Mouse (Mus musculus): ENCODE data around the gene Spry1. TPM values are rescaled to one million over a fixed set of nuclear protein-coding genes. Genes with fewer than 3 reads are reported as not detected.

Spry1 gene
- total and polyA plus RNA-seq, 3 experiments = not detected

DNA sequence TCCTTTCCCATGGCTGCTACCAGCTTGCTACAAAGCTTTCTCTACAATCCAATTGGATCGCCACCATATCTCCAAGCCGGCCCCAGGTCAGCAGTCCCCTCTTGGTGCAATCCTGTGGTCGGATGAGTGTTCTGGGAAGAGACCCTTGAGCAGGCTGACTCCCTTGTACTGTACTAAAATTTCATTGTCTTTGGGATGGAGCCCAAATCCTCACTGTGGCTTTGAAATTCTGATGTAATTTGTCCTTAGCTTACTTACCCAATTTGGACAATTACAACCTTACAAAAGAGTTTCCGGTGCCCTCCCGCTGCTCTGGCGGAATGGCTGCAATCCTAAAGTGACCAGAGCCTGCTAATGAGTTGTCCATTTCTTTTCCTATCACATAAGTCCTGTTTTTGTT lies 7.5 kb upstream of the Spry1 start:
- H3K4me2 ChIP-seq (ENCODE audit: insufficient read depth, low read depth, poor library complexity, severe bottlenecking) = no peak overlapping the region
- H3K79me2 ChIP-seq (replicated peaks; ENCODE audit: control insufficient read depth, extremely low read depth, insufficient read depth, poor library complexity, severe bottlenecking) = no peaks in the 10 kb centered on the region
- H3K27me3 ChIP-seq (replicated peaks) = no peaks in the 10 kb centered on the region
- TF ChIP-seq ZKSCAN1 (IDR thresholded peaks at IDR 0.05; ENCODE audit: borderline replicate concordance, low read depth, low read length) = no peak
- no peak for TF ChIP-seq JUND (conservative IDR thresholded peaks at IDR 0.05; ENCODE audit: low read depth, low read length)
- no peak for TF ChIP-seq MXI1 (IDR thresholded peaks at IDR 0.05; ENCODE audit: low read depth, low read length)
- no peak for TF ChIP-seq E2F4 (IDR thresholded peaks at IDR 0.05; ENCODE audit: insufficient replicate concordance, low read depth, low read length)
- TF ChIP-seq BHLHE40 (IDR thresholded peaks at IDR 0.05; ENCODE audit: low read depth, low read length) = no peak
- TF ChIP-seq CHD1 (IDR thresholded peaks at IDR 0.05; ENCODE audit: low read depth, low read length) = no peak
- no peak for TF ChIP-seq ZNF384 (IDR thresholded peaks at IDR 0.05; ENCODE audit: low read depth, low read length)
- TF ChIP-seq HCFC1 (IDR thresholded peaks at IDR 0.05; ENCODE audit: low read depth, low read length) = no peak
- no peak for TF ChIP-seq MAZ (IDR thresholded peaks at IDR 0.05; ENCODE audit: low read depth, low read length)
- TF ChIP-seq IRF4 (IDR thresholded peaks at IDR 0.05; ENCODE audit: low read depth, low read length) = no peak
- TF ChIP-seq SIN3A (IDR thresholded peaks at IDR 0.05; ENCODE audit: low read length) = no peak
- TF ChIP-seq ZC3H11A (IDR thresholded peaks at IDR 0.05; ENCODE audit: low read depth, low read length) = no peak
- H3K4me3 ChIP-seq (replicated peaks in 1 of 3; ENCODE audit: low read depth in 2 of 3, low read length in 2 of 3, poor library complexity in 1 of 3) = no peak overlapping the region
- no peak for DNase-seq (ENCODE audit: extremely low read depth)
- no peak overlapping the region for H3K27ac ChIP-seq (ENCODE audit: insufficient read depth, low read depth)
- in situ Hi-C loops (cut with MboI; ENCODE audit: low pct_ligation_motif_present, low pct_unique_long_range_greater_than_20kb, low sequenced_read_pairs) (no loop called here), dilution Hi-C loops (cut with MboI; ENCODE audit: extremely low pct_ligation_motif_present, extremely low pct_unique_long_range_greater_than_20kb, low sequenced_read_pairs) (no loop called here)
- H3K9me3 ChIP-seq (replicated peaks; ENCODE audit: low read length) = no peaks in the 10 kb centered on the region
- no peak overlapping the region for H3K9ac ChIP-seq (ENCODE audit: insufficient read depth, low read depth)
- no peaks in the 10 kb centered on the region for H3K36me3 ChIP-seq (replicated peaks in 1 of 2; ENCODE audit: control insufficient read depth in 1 of 2, insufficient read depth in 1 of 2, low read length in 1 of 2)
- no peaks in the 10 kb centered on the region for H3K4me1 ChIP-seq (ENCODE audit: control insufficient read depth in 1 of 2, insufficient read depth in 2 of 2)

DNA sequence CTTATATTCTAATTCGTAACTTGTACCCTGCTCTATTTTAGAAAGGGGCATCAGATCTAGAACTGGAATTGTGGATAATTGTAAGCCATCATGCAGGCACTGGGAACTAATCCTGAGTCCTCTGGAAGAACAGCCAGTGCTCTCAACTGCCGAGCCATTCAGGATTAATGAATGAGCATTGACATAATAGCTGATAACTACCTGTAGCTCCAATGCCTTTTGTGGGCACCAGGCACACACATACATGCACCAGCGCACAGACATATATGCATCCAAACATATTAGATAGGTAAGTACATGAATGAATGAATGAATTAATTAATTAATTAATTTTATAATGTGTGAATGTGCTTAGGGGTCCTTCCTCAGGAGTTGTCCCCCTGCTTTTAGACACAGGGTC lies 7.0 kb upstream of the Spry1 start:
- dilution Hi-C loops (cut with MboI; ENCODE audit: extremely low pct_ligation_motif_present, extremely low pct_unique_long_range_greater_than_20kb, low sequenced_read_pairs) = no loop called here

More for the DNA sequence above, 7.0 kb upstream of the Spry1 start:
- H3K4me3 ChIP-seq (replicated peaks in 1 of 3; ENCODE audit: low read depth in 2 of 3, low read length in 2 of 3, poor library complexity in 1 of 3) = no peak overlapping the region
- DNase-seq (ENCODE audit: extremely low read depth) = no peak
- in situ Hi-C loops (cut with MboI; ENCODE audit: low pct_ligation_motif_present, low pct_unique_long_range_greater_than_20kb, low sequenced_read_pairs) = no loop called here
- H3K4me2 ChIP-seq (ENCODE audit: insufficient read depth, low read depth, poor library complexity, severe bottlenecking) = no peak overlapping the region
- H3K79me2 ChIP-seq (replicated peaks; ENCODE audit: control insufficient read depth, extremely low read depth, insufficient read depth, poor library complexity, severe bottlenecking) = no peaks in the 10 kb centered on the region
- H3K9ac ChIP-seq (ENCODE audit: insufficient read depth, low read depth) = no peak overlapping the region
- no peaks in the 10 kb centered on the region for H3K36me3 ChIP-seq (replicated peaks in 1 of 2; ENCODE audit: control insufficient read depth in 1 of 2, insufficient read depth in 1 of 2, low read length in 1 of 2)
- H3K9me3 ChIP-seq (replicated peaks; ENCODE audit: low read length) = no peaks in the 10 kb centered on the region
- H3K4me1 ChIP-seq (ENCODE audit: control insufficient read depth in 1 of 2, insufficient read depth in 2 of 2) = no peaks in the 10 kb centered on the region
- H3K27ac ChIP-seq (ENCODE audit: insufficient read depth, low read depth) = no peak overlapping the region
- TF ChIP-seq JUN (IDR thresholded peaks at IDR 0.05; ENCODE audit: insufficient read depth, low read depth, low read length) (no peak), ZNF384 (IDR thresholded peaks at IDR 0.05; ENCODE audit: low read depth, low read length) (no peak), GABPA (IDR thresholded peaks at IDR 0.05; ENCODE audit: insufficient replicate concordance, low read depth, low read length) (no peak), CTCF (conservative IDR thresholded peaks at IDR 0.05 in 1 of 2, IDR thresholded peaks at IDR 0.05 in 1 of 2; ENCODE audit: low read depth in 2 of 2, low read length in 2 of 2) (no peak), TCF12 (IDR thresholded peaks at IDR 0.05; ENCODE audit: low read depth, low read length) (no peak), SMC3 (IDR thresholded peaks at IDR 0.05; ENCODE audit: low read depth, low read length) (no peak), PAX5 (IDR thresholded peaks at IDR 0.05; ENCODE audit: low read length) (no peak), RCOR1 (conservative IDR thresholded peaks at IDR 0.05; ENCODE audit: low read depth, low read length) (no peak), ETS1 (conservative IDR thresholded peaks at IDR 0.05; ENCODE audit: low read depth, low read length) (no peak), POLR2A (IDR thresholded peaks at IDR 0.05; ENCODE audit: low read depth, low read length) (no peak), POLR2AphosphoS2 (IDR thresholded peaks at IDR 0.05; ENCODE audit: low read depth, low read length) (no peak), KAT2A (IDR thresholded peaks at IDR 0.05; ENCODE audit: insufficient replicate concordance, low read length) (no peak), RAD21 (IDR thresholded peaks at IDR 0.05; ENCODE audit: low read depth, low read length) (no peak), EP300 (IDR thresholded peaks at IDR 0.05; ENCODE audit: low read length) (no peak)
- no peaks in the 10 kb centered on the region for H3K27me3 ChIP-seq (replicated peaks)

Data from CH12.LX (cell line).